Comparison of ENCODE assay signal across 8 mouse cellular contexts in genomic region chr2:92389645-92390044, GRCm38 (mm10). TPM values are rescaled to one million over a fixed set of nuclear protein-coding genes. Genes with fewer than 3 reads are reported as not detected.
A peak's percentile ranks its signal among the peaks of the same experiment; 100 is the strongest.
DNase-seq lines count a peak whose midpoint lies in the region; ATAC-seq and TF ChIP-seq lines count a peak whose summit lies in the region.

No protein-coding gene starts in this region.

- no peak overlapping the region for H3K27ac ChIP-seq in heart, embryonic 14.5 days (replicated peaks in 1 of 2; ENCODE audit: control insufficient read depth in 1 of 2, insufficient read depth in 1 of 2, low read depth in 2 of 2, low read length in 2 of 2)
- H3K27ac ChIP-seq in ES-E14 (ENCODE audit: insufficient read depth, low read depth, low read length, poor library complexity, severe bottlenecking) = peak overlapping the region; percentile 66; the same call in 1 of the 2 replicates
- H3K27ac ChIP-seq in hindbrain, embryonic 11.5 days (ENCODE audit: low read depth, low read length) = peak overlapping the region; percentile 70
- H3K27ac ChIP-seq in midbrain, embryonic 11.5 days (ENCODE audit: low read depth, low read length) = peak overlapping the region; percentile 45

- no peak for DNase-seq in heart, adult 9 months (ENCODE audit: low spot score in 2 of 2)
- no peak for DNase-seq in ES-E14 (ENCODE audit: low read depth, low spot score)
- DNase-seq in hindbrain, embryonic 11.5 days (ENCODE audit: low spot score) = no peak
- no peak for DNase-seq in midbrain, embryonic 11.5 days (ENCODE audit: low spot score, missing footprints)
- no peak for DNase-seq in testis, postnatal 10 days (ENCODE audit: low spot score)
- DNase-seq in urinary bladder, postnatal 10 days (ENCODE audit: low spot score) = no peak

- in situ Hi-C loops in ES-E14 (cut with MboI; ENCODE audit: low sequenced_read_pairs in 2 of 2, unreplicated experiment in 2 of 2) = no loop called here

- no peaks in the 10 kb centered on the region for H3K9me3 ChIP-seq in heart, embryonic 14.5 days (ENCODE audit: control insufficient read depth, low read length)
- H3K9me3 ChIP-seq in ES-E14 (ENCODE audit: control insufficient read depth, insufficient read depth, low read depth, low read length) = no peaks in the 10 kb centered on the region
- no peaks in the 10 kb centered on the region for H3K9me3 ChIP-seq in hindbrain, embryonic 11.5 days (ENCODE audit: control insufficient read depth, low read length)
- no peaks in the 10 kb centered on the region for H3K9me3 ChIP-seq in midbrain, embryonic 11.5 days (ENCODE audit: control insufficient read depth, low read length)

- H3K36me3 ChIP-seq in heart, embryonic 14.5 days (ENCODE audit: control insufficient read depth, insufficient read depth, low read length) = peaks cover 4% of the 10 kb centered on the region; the same call in 1 of the 2 replicates
- H3K36me3 ChIP-seq in ES-E14 (ENCODE audit: control insufficient read depth, insufficient read depth, low read length, poor library complexity, severe bottlenecking) = peaks cover 20% of the 10 kb centered on the region; the same call in 1 of the 2 replicates
- peaks cover 12% of the 10 kb centered on the region for H3K36me3 ChIP-seq in hindbrain, embryonic 11.5 days (ENCODE audit: control insufficient read depth, insufficient read depth, low read length)
- peaks cover 26% of the 10 kb centered on the region for H3K36me3 ChIP-seq in midbrain, embryonic 11.5 days (ENCODE audit: control insufficient read depth, insufficient read depth, low read length)

- WGBS in heart, embryonic 14.5 days = 9% methylated on average over 10 of the region's 10 CpGs
- 5% methylated on average over 10 of the region's 10 CpGs for WGBS in hindbrain, embryonic 11.5 days
- 4% methylated on average over 10 of the region's 10 CpGs for WGBS in midbrain, embryonic 11.5 days

- H3K27me3 ChIP-seq in heart, embryonic 14.5 days (ENCODE audit: control insufficient read depth, insufficient read depth, low read length) = peaks cover 24% of the 10 kb centered on the region
- no peaks in the 10 kb centered on the region for H3K27me3 ChIP-seq in hindbrain, embryonic 11.5 days (ENCODE audit: control insufficient read depth, insufficient read depth, low read length)
- H3K27me3 ChIP-seq in midbrain, embryonic 11.5 days (ENCODE audit: control insufficient read depth, insufficient read depth, low read length) = no peaks in the 10 kb centered on the region

- peak overlapping the region; percentile 84 for H3K4me2 ChIP-seq in heart, embryonic 14.5 days (ENCODE audit: low read length)
- peak overlapping the region; percentile 89 for H3K4me2 ChIP-seq in hindbrain, embryonic 11.5 days (replicated peaks; ENCODE audit: low read depth, low read length)
- H3K4me2 ChIP-seq in midbrain, embryonic 11.5 days = peak overlapping the region; percentile 24

- peaks cover 14 to 21% of the 10 kb centered on the region in 2 experiments; a peak in 3 of 4 replicates for H3K4me1 ChIP-seq in heart, embryonic 14.5 days (ENCODE audit: control insufficient read depth in 2 of 2, insufficient read depth in 2 of 2, low read length in 2 of 2)
- H3K4me1 ChIP-seq in ES-E14 (ENCODE audit: control insufficient read depth in 2 of 2, insufficient read depth in 2 of 2, low read length in 2 of 2, poor library complexity in 1 of 2) = peaks cover 2 to 14% of the 10 kb centered on the region in 2 experiments; a peak in 1 of 4 replicates
- peaks cover 37% of the 10 kb centered on the region for H3K4me1 ChIP-seq in hindbrain, embryonic 11.5 days (replicated peaks; ENCODE audit: control insufficient read depth, insufficient read depth, low read length)
- peaks cover 50% of the 10 kb centered on the region for H3K4me1 ChIP-seq in midbrain, embryonic 11.5 days (ENCODE audit: control insufficient read depth, insufficient read depth, low read length)

- no peak; the same call in 1 of the 2 replicates for ATAC-seq in heart, embryonic 14.5 days (ENCODE audit: insufficient number of reproducible peaks, insufficient read depth, low FRiP score, low read depth)
- ATAC-seq in hindbrain, embryonic 11.5 days (ENCODE audit: low FRiP score) = no peak
- ATAC-seq in midbrain, embryonic 11.5 days (ENCODE audit: low FRiP score) = no peak
- no peak for ATAC-seq in megakaryocyte-erythroid progenitor cell, adult 5-6 weeks (replicated peaks; ENCODE audit: low FRiP score, low TSS enrichment, poor library complexity, severe bottlenecking)

- H3K9ac ChIP-seq in heart, embryonic 14.5 days (ENCODE audit: low read length) = peak overlapping the region; percentile 71; the same call in 1 of the 2 replicates
- no peak overlapping the region for H3K9ac ChIP-seq in ES-E14 (ENCODE audit: insufficient read depth, low read depth, low read length, poor library complexity, severe bottlenecking)
- no peak overlapping the region for H3K9ac ChIP-seq in hindbrain, embryonic 11.5 days (ENCODE audit: low read depth, low read length)
- H3K9ac ChIP-seq in midbrain, embryonic 11.5 days (ENCODE audit: low read length) = peak overlapping the region; percentile 28; the same call in 1 of the 2 replicates

- peak overlapping the region; percentile 61 for H3K4me3 ChIP-seq in heart, embryonic 14.5 days (ENCODE audit: control insufficient read depth in 1 of 2, insufficient read depth in 1 of 2, low read depth in 1 of 2, low read length in 2 of 2)
- H3K4me3 ChIP-seq in ES-E14 (ENCODE audit: insufficient read depth in 1 of 2, low read depth in 1 of 2, low read length in 2 of 2, poor library complexity in 1 of 2, severe bottlenecking in 1 of 2) = peak overlapping the region in 1 of 2 experiments; percentile 76; a peak in 1 of 4 replicates
- peak overlapping the region; percentile 66 for H3K4me3 ChIP-seq in hindbrain, embryonic 11.5 days (ENCODE audit: low read depth, low read length)
- peak overlapping the region; percentile 63 for H3K4me3 ChIP-seq in midbrain, embryonic 11.5 days (ENCODE audit: low read depth, low read length)

TF ChIP-seq in ES-E14, 5 proteins besides CTCF, POLR2A, EP300 and RAD21:
- TF ChIP-seq HCFC1 (IDR thresholded peaks at IDR 0.05; ENCODE audit: borderline replicate concordance, insufficient read depth, low read length) = no peak
- peak; percentile 100 for TF ChIP-seq ZNF384 (IDR thresholded peaks at IDR 0.05; ENCODE audit: low read depth, low read length)
- peak; percentile 69 for TF ChIP-seq MAFK (IDR thresholded peaks at IDR 0.05; ENCODE audit: insufficient read depth, low read depth, low read length)

RNA-seq across cellular contexts. Expression of gene 1700029I15Rik, which starts 7.3 kb away (rescaled TPM):
- 0.44 and 1.5 TPM in 2 replicates for polyA plus RNA-seq in heart, embryonic 14.5 days (2014; fragmentation: Nextera tagmentation; extraction: Ambion mirVana)
- 1.3 and 1.6 TPM in 2 replicates for total RNA-seq in ES-E14 (2012; rRNA removed)
- polyA plus RNA-seq in hindbrain, embryonic 11.5 days (2014; fragmentation: Nextera tagmentation; extraction: Ambion mirVana) = 2.4 and 3.3 TPM in 2 replicates
- 1.5 and 2.0 TPM in 2 replicates for polyA plus RNA-seq in midbrain, embryonic 11.5 days (2014; fragmentation: Nextera tagmentation; extraction: Ambion mirVana)
- total RNA-seq in megakaryocyte-erythroid progenitor cell, adult 5-6 weeks (2014; fragmentation: Nextera tagmentation) = 1.2 and 1.5 TPM in 2 replicates
- total RNA-seq in megakaryocyte-erythroid progenitor cell, adult 5-6 weeks (2017) = 1.1 and 2.5 TPM in 2 replicates

RNA-seq across cellular contexts. Expression of gene Mapk8ip1, which starts 11.4 kb away (rescaled TPM):
- polyA plus RNA-seq in heart, embryonic 14.5 days (2014; fragmentation: Nextera tagmentation; extraction: Ambion mirVana) = 1.9 and 2.9 TPM in 2 replicates
- 10.1 and 11.6 TPM in 2 replicates for total RNA-seq in ES-E14 (2012; rRNA removed)
- polyA plus RNA-seq in hindbrain, embryonic 11.5 days (2014; fragmentation: Nextera tagmentation; extraction: Ambion mirVana) = 33.3 and 39.0 TPM in 2 replicates
- 34.5 and 37.1 TPM in 2 replicates for polyA plus RNA-seq in midbrain, embryonic 11.5 days (2014; fragmentation: Nextera tagmentation; extraction: Ambion mirVana)
- not detected in 2 replicates for total RNA-seq in megakaryocyte-erythroid progenitor cell, adult 5-6 weeks (2014; fragmentation: Nextera tagmentation)
- total RNA-seq in megakaryocyte-erythroid progenitor cell, adult 5-6 weeks (2017) = not detected in 2 replicates

RNA-seq across cellular contexts. Expression of gene Large2, which starts 15.0 kb away (rescaled TPM):
- 0.73 and 1.2 TPM in 2 replicates for polyA plus RNA-seq in heart, embryonic 14.5 days (2014; fragmentation: Nextera tagmentation; extraction: Ambion mirVana)
- total RNA-seq in ES-E14 (2012; rRNA removed) = 10.3 and 17.5 TPM in 2 replicates
- polyA plus RNA-seq in hindbrain, embryonic 11.5 days (2014; fragmentation: Nextera tagmentation; extraction: Ambion mirVana) = 4.0 and 4.7 TPM in 2 replicates
- polyA plus RNA-seq in midbrain, embryonic 11.5 days (2014; fragmentation: Nextera tagmentation; extraction: Ambion mirVana) = 8.9 and 10.6 TPM in 2 replicates
- not detected in 2 replicates for total RNA-seq in megakaryocyte-erythroid progenitor cell, adult 5-6 weeks (2014; fragmentation: Nextera tagmentation)
- not detected in 2 replicates for total RNA-seq in megakaryocyte-erythroid progenitor cell, adult 5-6 weeks (2017)

RNA-seq across cellular contexts. Expression of gene Pex16, which starts 15.2 kb away (rescaled TPM):
- 15.3 and 19.7 TPM in 2 replicates for polyA plus RNA-seq in heart, embryonic 14.5 days (2014; fragmentation: Nextera tagmentation; extraction: Ambion mirVana)
- 21.1 and 30.0 TPM in 2 replicates for total RNA-seq in ES-E14 (2012; rRNA removed)
- polyA plus RNA-seq in hindbrain, embryonic 11.5 days (2014; fragmentation: Nextera tagmentation; extraction: Ambion mirVana) = 18.4 and 20.8 TPM in 2 replicates
- 17.7 and 20.0 TPM in 2 replicates for polyA plus RNA-seq in midbrain, embryonic 11.5 days (2014; fragmentation: Nextera tagmentation; extraction: Ambion mirVana)
- total RNA-seq in megakaryocyte-erythroid progenitor cell, adult 5-6 weeks (2014; fragmentation: Nextera tagmentation) = 13.1 and 25.7 TPM in 2 replicates
- 12.1 and 17.2 TPM in 2 replicates for total RNA-seq in megakaryocyte-erythroid progenitor cell, adult 5-6 weeks (2017)

RNA-seq across cellular contexts. Expression of gene Cry2, which starts 44.2 kb away (rescaled TPM):
- 15.6 and 17.8 TPM in 2 replicates for polyA plus RNA-seq in heart, embryonic 14.5 days (2014; fragmentation: Nextera tagmentation; extraction: Ambion mirVana)
- total RNA-seq in ES-E14 (2012; rRNA removed) = 11.7 and 19.3 TPM in 2 replicates
- 21.5 and 22.1 TPM in 2 replicates for polyA plus RNA-seq in hindbrain, embryonic 11.5 days (2014; fragmentation: Nextera tagmentation; extraction: Ambion mirVana)
- 20.5 and 21.9 TPM in 2 replicates for polyA plus RNA-seq in midbrain, embryonic 11.5 days (2014; fragmentation: Nextera tagmentation; extraction: Ambion mirVana)
- 16.1 and 21.0 TPM in 2 replicates for total RNA-seq in megakaryocyte-erythroid progenitor cell, adult 5-6 weeks (2014; fragmentation: Nextera tagmentation)
- total RNA-seq in megakaryocyte-erythroid progenitor cell, adult 5-6 weeks (2017) = 8.4 and 9.6 TPM in 2 replicates

Comparison
In these comparisons a context has a peak if more than half of its experiments do, and no peak if none do; other contexts are left out.
1. H3K27ac ChIP-seq: peak in ES-E14 (single experiment), hindbrain, embryonic 11.5 days (single experiment) and midbrain, embryonic 11.5 days (single experiment); none in heart, embryonic 14.5 days (0 of 2).
2. H3K4me2 ChIP-seq: peak in every context shown above with its lines; median percentile 89 in hindbrain, embryonic 11.5 days; 84 in heart, embryonic 14.5 days; 24 in midbrain, embryonic 11.5 days.
3. H3K9ac ChIP-seq: peak in heart, embryonic 14.5 days (single experiment) and midbrain, embryonic 11.5 days (single experiment); none in ES-E14 (single experiment) and hindbrain, embryonic 11.5 days (single experiment).